Mouse (Mus musculus): ENCODE results near the gene Brcc3.
"Not testable (repeated sequence)": the region's sequence is repeated elsewhere in the genome, so short reads cannot be mapped to it uniquely, and the experiment has no call there.

Gene Brcc3

GRCm38 (mm10) chrX:75415936-75416785 lies at the start of gene Brcc3, which contains the start of the genes Cmc4 and Mtcp1:
Gene Brcc3 (plus strand): TSS chrX:75416628.
Gene Cmc4 (minus strand): TSS chrX:75416584.
Gene Mtcp1 (minus strand): TSS chrX:75416588.
- DNase-seq (ENCODE audit: low read depth, low spot score) = peak; percentile 63

- no peak for DNase-seq (ENCODE audit: low read depth, low spot score)
Observed at GRCm38 (mm10) chrX:75370197-75370596, 46.2 kb upstream of the Brcc3 start.

GRCm38 (mm10) chrX:75372666-75373425 lies 43.6 kb upstream of the Brcc3 start:
- DNase-seq (ENCODE audit: low read depth, low spot score) = no peak

GRCm38 (mm10) chrX:75376815-75377214 lies 39.6 kb upstream of the Brcc3 start:
- DNase-seq (ENCODE audit: low read depth, low spot score) = no peak

GRCm38 (mm10) chrX:75381176-75381575 lies 35.3 kb upstream of the Brcc3 start:
- no peak for DNase-seq (ENCODE audit: low read depth, low spot score)

- DNase-seq (ENCODE audit: low read depth, low spot score) = no peak
Observed at GRCm38 (mm10) chrX:75381699-75382098, 34.7 kb upstream of the Brcc3 start.

- DNase-seq (ENCODE audit: low read depth, low spot score) = peak; percentile 39
Observed at GRCm38 (mm10) chrX:75382195-75382771, 34.1 kb upstream of the Brcc3 start, which contains the start of the genes Fundc2 and F8. Gene Fundc2 (plus strand): TSS chrX:75382399. Gene F8 (minus strand): TSS chrX:75382615.

- no peak for DNase-seq (ENCODE audit: low read depth, low spot score)
Observed at GRCm38 (mm10) chrX:75399471-75399870, 17.0 kb upstream of the Brcc3 start.

- DNase-seq (ENCODE audit: low read depth, low spot score) = no peak
Observed at GRCm38 (mm10) chrX:75402668-75403067, 13.8 kb upstream of the Brcc3 start.

GRCm38 (mm10) chrX:75403350-75403749 lies 13.1 kb upstream of the Brcc3 start:
- no peak for DNase-seq (ENCODE audit: low read depth, low spot score)

GRCm38 (mm10) chrX:75409711-75410110 lies 6.7 kb upstream of the Brcc3 start:
- DNase-seq (ENCODE audit: low read depth, low spot score) = no peak

GRCm38 (mm10) chrX:75454597-75454996 lies 38.2 kb downstream of the Brcc3 start:
- no peak for DNase-seq (ENCODE audit: low read depth, low spot score)

- DNase-seq (ENCODE audit: low read depth, low spot score) = not testable (repeated sequence)
Observed at GRCm38 (mm10) chrX:75475182-75475644, 58.8 kb downstream of the Brcc3 start.

- DNase-seq (ENCODE audit: low read depth, low spot score) = no peak
Observed at GRCm38 (mm10) chrX:75489886-75490285, 73.5 kb downstream of the Brcc3 start.
